Mouse (Mus musculus) lung, adult 2 months (tissue): ENCODE data around the gene Tekt3.

ENCODE experiments used
- CTCF ChIP-seq: fragments of 200-500 bp; IDR thresholded peaks from 2 replicates; pipeline ENCODE4 v1.5.1; 2011; ENCODE audit warnings: mild to moderate bottlenecking, low read length, control low read depth; ENCODE audit not compliant: insufficient read depth
- POLR2A ChIP-seq: fragments of 200-500 bp; IDR thresholded peaks from 2 replicates; pipeline ENCODE4 v1.6.1; 2011; ENCODE audit warnings: low read depth, mild to moderate bottlenecking, control low read depth, low read length, borderline replicate concordance; ENCODE audit errors: extremely low read depth

- TF ChIP-seq CTCF = no peak
- no peak for TF ChIP-seq POLR2A
Observed at GRCm38 (mm10) chr11:63138739-63139138, 77.3 kb downstream of the Tekt3 start.
